Mouse (Mus musculus) olfactory bulb, adult 2 months (tissue): ENCODE measurements at regions not wholly inside any gene's neighbourhood (a gene's known extent, or its start where the extent isn't known, plus 50 kb on each side); places are given as distances from the start of the nearest gene placed in this dataset.

Source experiments
- H3K27ac ChIP-seq: fragments of 200-500 bp; 2 replicates; pipeline ENCODE4 v1.5.1; 2012; ENCODE audit warnings: low read depth, low read length; ENCODE audit not compliant: insufficient read depth
- H3K4me1 ChIP-seq: fragments of 200-500 bp; 2 replicates; pipeline ENCODE4 v1.6.1; 2012; ENCODE audit warnings: low read length; ENCODE audit not compliant: control insufficient read depth, insufficient read depth
- H3K4me3 ChIP-seq: fragments of 200-500 bp; 2 replicates; pipeline ENCODE4 v1.5.1; 2012; ENCODE audit warnings: mild to moderate bottlenecking, low read depth, low read length, moderate library complexity; ENCODE audit not compliant: insufficient read depth
- CTCF ChIP-seq: fragments of 200-500 bp; IDR thresholded peaks from 2 replicates; pipeline ENCODE4 v1.5.1; 2012; ENCODE audit warnings: low read depth, mild to moderate bottlenecking, low read length, moderate library complexity; ENCODE audit not compliant: insufficient read depth
- POLR2A ChIP-seq: fragments of 200-500 bp; IDR thresholded peaks from 2 replicates; pipeline ENCODE4 v1.6.1; 2012; ENCODE audit warnings: mild to moderate bottlenecking, low read depth, low read length, moderate library complexity; ENCODE audit not compliant: insufficient read depth
- WGBS: fragments of 180-500 bp; shearing (Covaris S2); methylation state at CpG from one replicate; pipeline ENCODE4 v1.1.7; 2018; 5-methylcytosine and 5-hydroxymethylcytosine counted together

- H3K4me3 ChIP-seq, result no peak overlapping the region
- H3K4me1 ChIP-seq, result peaks cover 10% of the 10 kb centered on the region
- TF ChIP-seq POLR2A, result no peak
- TF ChIP-seq CTCF, result no peak
- no peak overlapping the region for H3K27ac ChIP-seq
- WGBS, result 93% methylated on average over 5 of the region's 5 CpGs
Measured at GRCm38 (mm10) chr6:89246261-89246660, 116.2 kb downstream of the Plxna1 start.

- Histone ChIP-seq H3K4me3 (no peak overlapping the region), H3K27ac (no peak overlapping the region), H3K4me1 (peaks cover 6% of the 10 kb centered on the region)
- WGBS, result 79% methylated on average over 9 of the region's 9 CpGs
- TF ChIP-seq CTCF (no peak), POLR2A (no peak)
Measured at GRCm38 (mm10) chr6:89248574-89248973, 113.8 kb downstream of the Plxna1 start.

GRCm38 (mm10) chr6:89249303-89249702 lies 113.1 kb downstream of the Plxna1 start:
- TF ChIP-seq CTCF, result no peak
- TF ChIP-seq POLR2A, result no peak
- WGBS, result 76% methylated on average over 8 of the region's 8 CpGs
- Histone ChIP-seq H3K4me1 (peaks cover 6% of the 10 kb centered on the region), H3K4me3 (no peak overlapping the region), H3K27ac (no peak overlapping the region)

GRCm38 (mm10) chr6:89251641-89252040 lies 110.8 kb downstream of the Plxna1 start:
- Histone ChIP-seq H3K27ac (no peak overlapping the region), H3K4me1 (no peaks in the 10 kb centered on the region), H3K4me3 (no peak overlapping the region)
- TF ChIP-seq CTCF, result no peak
- no peak for TF ChIP-seq POLR2A
- 63% methylated on average over 4 of the region's 4 CpGs for WGBS

GRCm38 (mm10) chr6:89256022-89256421 lies 106.4 kb downstream of the Plxna1 start:
- 57% methylated on average over 4 of the region's 4 CpGs for WGBS
- TF ChIP-seq CTCF (no peak), POLR2A (no peak)
- no peak overlapping the region for H3K27ac ChIP-seq
- no peak overlapping the region for H3K4me3 ChIP-seq
- 0 out of 2 replicates have a peak, but pooled peaks cover 6% of the 10 kb centered on the region for H3K4me1 ChIP-seq

GRCm38 (mm10) chr6:89256630-89257292 lies 105.7 kb downstream of the Plxna1 start:
- H3K27ac ChIP-seq, result no peak overlapping the region
- no peak overlapping the region for H3K4me3 ChIP-seq
- 0 out of 2 replicates have a peak, but pooled peaks cover 6% of the 10 kb centered on the region for H3K4me1 ChIP-seq
- WGBS, result 89% methylated on average over 8 of the region's 8 CpGs
- TF ChIP-seq POLR2A (no peak), CTCF (no peak)

GRCm38 (mm10) chr6:89257416-89257815 lies 105.0 kb downstream of the Plxna1 start:
- 0 out of 2 replicates have a peak, but pooled peaks cover 6% of the 10 kb centered on the region for H3K4me1 ChIP-seq
- TF ChIP-seq POLR2A, result no peak
- TF ChIP-seq CTCF, result no peak
- H3K4me3 ChIP-seq, result no peak overlapping the region
- 88% methylated on average over 6 of the region's 6 CpGs for WGBS
- H3K27ac ChIP-seq, result no peak overlapping the region

- no peak overlapping the region for H3K4me3 ChIP-seq
- H3K27ac ChIP-seq, result no peak overlapping the region
- TF ChIP-seq CTCF (no peak), POLR2A (no peak)
- WGBS, result 81% methylated on average over 4 of the region's 4 CpGs
- 0 out of 2 replicates have a peak, but pooled peaks cover 6% of the 10 kb centered on the region for H3K4me1 ChIP-seq
Measured at GRCm38 (mm10) chr6:89258140-89258539, 104.3 kb downstream of the Plxna1 start.

- WGBS, result 76% methylated on average over 11 of the region's 11 CpGs
- TF ChIP-seq POLR2A (no peak), CTCF (no peak)
- H3K4me3 ChIP-seq, result no peak overlapping the region
- no peak overlapping the region for H3K27ac ChIP-seq
- 0 out of 2 replicates have a peak, but pooled peaks cover 6% of the 10 kb centered on the region for H3K4me1 ChIP-seq
Measured at GRCm38 (mm10) chr6:89259406-89259994, 102.9 kb downstream of the Plxna1 start.
